Mouse (Mus musculus): ENCODE measurements around the gene Ppp4r3b. TPM values are rescaled to one million over a fixed set of nuclear protein-coding genes. Genes with fewer than 3 reads are reported as not detected.

Ppp4r3b gene
- total RNA-seq, 1 experiment from 2014 or later = 87.6 TPM

DNA sequence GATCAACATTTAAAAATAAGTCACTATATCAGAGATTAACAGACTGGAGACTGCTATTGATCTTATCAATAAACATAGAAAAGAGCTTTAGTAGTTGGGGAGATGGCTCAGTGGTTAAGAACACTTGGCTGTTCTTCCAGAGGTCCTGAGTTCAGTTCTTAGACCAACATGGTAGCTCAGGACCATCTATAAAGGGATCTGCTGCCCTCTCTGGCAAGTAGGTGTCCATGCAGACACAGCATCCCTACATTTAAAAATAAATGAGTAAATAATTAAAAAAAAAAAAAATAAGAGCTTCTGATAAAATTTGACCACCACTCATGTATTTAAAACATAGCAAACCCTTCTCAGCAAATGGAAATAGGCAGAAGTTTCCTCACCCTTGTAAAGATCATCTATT, 65.4 kb downstream of the Ppp4r3b start:
- DNase-seq = no peak

DNA sequence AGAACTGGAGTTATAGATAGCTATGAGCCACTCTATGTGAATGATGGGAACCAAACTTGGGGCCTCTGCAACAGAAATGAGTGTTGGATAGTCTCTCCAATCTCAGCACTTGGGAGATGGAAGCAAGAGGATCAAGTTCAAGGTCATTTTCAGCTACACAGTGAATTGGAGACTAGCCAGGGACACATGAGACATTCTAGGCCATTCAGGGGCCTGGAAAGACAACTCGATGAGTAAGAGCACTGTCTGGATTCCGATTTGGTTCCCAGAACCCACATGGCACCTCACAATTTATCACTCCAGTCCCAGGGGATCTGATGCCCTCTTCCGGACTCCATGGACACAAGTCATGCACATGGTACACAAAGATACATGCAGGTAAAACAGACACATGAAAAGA, 65.9 kb downstream of the Ppp4r3b start:
- peak; percentile 36 for DNase-seq

DNA sequence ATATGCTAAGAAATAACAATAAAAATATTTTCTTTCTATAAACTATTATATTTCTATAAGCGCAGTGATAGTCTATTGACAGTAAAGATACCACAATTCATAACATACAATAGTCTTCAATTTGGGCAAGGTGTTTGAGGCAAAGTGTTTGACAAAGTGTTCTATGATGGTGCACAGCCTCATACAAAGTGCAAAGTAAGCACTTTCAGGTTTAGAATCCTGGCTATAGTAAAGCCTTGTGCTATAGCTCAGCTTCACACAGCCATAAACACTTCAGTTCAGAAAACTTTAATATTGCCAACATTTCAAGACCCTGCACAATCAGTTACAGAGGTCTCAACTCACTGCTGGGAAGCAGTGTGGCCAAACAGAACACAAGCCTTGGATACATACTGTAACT, 66.7 kb downstream of the Ppp4r3b start:
- no peak for DNase-seq

DNA sequence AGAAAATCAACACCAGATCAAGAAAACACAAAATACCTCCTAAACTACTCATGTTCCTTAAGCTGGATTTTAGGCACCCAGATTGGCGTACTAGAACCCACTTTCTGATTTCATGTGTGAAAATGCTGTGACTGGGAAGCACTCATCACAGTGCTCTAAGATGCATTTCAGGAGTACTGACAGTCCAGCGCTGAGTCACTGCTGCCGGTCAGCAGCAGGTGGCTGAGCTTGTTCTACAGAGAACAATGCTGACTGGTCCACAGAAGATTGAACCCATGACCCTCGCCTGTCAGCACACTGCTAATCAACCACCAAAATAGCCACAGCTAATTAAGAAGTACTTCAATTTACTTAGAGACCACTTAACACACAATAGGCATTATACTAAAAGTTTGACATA, 69.3 kb downstream of the Ppp4r3b start:
- DNase-seq = no peak

DNA sequence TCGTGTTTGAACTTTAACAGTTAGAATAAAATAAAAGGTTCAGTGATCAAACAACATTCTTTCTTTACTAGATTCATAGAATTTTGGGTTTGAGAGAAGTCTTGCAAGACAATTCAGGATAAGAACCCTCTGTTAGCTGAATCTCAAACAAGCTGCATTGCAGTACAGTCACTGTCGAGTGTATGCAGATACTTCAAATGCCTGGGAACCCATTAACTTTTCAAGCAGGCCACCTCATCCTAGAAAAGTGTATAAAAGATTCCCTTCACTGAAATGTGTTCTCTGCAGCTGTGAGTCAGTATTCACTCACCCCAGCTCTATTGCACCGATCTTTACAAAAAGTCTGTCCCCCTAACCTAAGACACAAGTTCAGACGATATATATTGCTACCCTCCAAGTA, 73.3 kb downstream of the Ppp4r3b start:
- no peak for DNase-seq

DNA sequence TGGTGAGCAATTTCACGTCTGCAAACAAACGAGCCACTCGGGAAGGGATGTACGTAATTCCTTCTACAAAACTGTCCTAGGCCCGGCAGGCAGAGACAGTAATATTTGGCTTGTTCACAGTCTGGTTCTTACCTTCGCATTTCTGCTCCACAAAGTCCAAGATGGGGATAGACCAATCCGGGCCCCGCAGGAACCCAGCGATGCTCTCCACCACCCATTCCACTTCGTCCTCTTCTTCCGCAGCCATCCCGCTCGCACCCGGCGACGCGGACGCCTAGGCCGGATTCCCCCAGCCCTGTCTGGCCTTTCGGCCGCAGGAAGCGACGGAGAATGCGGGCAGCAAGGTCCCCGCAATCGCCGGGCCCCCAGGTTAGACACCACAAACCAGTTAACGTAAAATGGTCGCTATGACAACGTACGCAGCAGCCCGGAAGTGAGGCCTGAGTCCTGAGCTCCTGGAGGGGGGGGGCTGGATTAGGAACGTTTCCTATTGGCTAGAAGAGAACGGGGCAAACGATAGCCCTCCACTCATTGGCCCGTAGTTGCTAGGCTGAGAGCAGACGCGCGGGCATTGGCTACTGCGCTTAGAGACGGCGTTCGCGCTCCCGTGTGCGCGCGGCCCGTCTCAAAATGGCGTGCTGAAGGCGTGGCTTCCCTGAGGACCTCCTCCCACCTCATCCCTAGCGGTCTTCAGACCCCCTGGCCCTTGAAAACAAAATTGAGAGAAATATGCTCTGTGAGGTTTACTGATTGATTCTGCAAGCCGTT, 74.4 kb downstream of the Ppp4r3b start, which contains the start of gene Cfap36:
TSS of gene Cfap36 (minus strand) at position 527 of the 768 bp plus-strand sequence.
- DNase-seq = peak; percentile 96

DNA sequence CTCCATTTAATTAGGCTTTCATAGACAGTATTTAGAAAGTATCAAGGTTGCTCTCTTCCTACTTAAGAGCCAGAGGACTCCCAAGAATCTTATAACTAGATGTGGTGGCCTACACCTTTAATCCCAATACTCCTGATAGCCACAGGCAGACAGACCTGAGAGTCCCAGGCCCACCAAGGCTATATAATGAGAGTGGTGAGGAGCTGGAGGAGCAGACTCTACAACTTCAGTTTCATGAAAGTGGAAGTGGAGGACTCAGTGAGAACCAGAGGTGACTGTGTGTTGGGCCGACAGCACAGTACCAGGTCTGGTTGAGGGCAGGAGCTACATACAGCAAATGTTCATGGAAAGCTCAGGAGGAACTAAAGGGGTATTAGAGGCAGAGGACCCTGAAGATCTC, 75.0 kb downstream of the Ppp4r3b start:
- no peak for DNase-seq

DNA sequence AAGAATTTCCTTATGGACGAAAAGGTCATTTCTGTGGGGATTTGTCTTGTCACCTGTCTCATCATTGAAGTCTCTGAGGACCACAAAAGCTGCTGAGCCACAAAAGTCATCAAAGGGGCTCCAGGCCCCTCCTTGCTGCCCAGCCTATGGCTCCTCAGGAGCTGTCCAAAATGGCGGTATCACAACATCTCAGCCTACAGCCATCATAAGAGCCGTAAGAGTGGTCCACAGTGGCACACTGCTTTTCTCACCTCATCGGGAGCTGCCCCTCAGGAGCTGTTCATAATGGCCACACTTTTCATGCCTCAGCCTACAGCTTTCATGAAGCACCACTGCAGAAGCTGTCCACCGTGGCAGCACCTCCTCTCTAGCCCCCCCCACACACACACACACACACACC, 75.7 kb downstream of the Ppp4r3b start:
- DNase-seq = no peak

DNA sequence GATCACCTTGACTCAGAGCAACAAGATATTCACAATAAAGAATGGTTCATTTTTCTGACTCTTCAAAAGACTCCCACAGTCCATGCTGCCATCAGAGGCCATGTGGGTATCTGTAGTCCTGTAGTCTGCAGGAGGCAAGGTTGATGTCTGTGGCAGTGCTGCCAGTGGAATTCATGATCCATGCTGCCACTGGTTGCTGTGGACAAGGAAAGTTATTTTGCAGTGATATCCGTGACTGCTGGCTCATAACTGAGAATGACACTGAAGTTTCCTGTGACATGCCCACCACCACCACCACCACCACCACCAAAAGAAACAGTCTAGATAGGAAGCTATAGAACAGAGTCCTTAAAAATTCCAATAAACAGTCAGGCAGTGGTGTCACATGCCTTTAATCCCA, 82.0 kb downstream of the Ppp4r3b start:
- no peak for DNase-seq

DNA sequence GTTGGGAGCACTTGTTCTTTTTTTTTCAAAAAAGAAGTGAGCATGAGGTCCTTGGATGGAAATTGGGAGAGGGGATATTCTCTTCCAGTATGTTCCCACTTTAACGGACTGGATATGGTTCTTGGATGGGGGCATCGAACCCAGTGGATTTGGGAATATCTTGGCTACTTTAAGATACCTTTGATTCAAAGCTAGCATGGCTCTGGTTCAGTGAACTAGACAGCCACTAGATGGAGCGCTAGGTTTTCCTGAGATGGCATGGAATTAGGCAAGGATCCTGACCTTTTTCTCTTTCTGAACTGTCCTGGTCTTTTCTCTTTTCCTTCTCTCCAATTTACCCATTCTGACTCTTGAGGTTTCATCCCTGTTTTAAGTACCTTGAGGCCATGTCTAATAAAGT, 95.1 kb downstream of the Ppp4r3b start:
- DNase-seq = peak; percentile 68

Other genes with a start within 250 kb of the Ppp4r3b start
- 51.8 and 60.5 TPM in 2 replicates for gene Pnpt1, start 42.1 kb upstream of the Ppp4r3b start, total RNA-seq (2021)
- 47.5 and 47.9 TPM in 2 replicates for gene Cfap36, start 74.5 kb downstream of the Ppp4r3b start, total RNA-seq (2021)
- gene Ccdc88a, start 200.8 kb downstream of the Ppp4r3b start, total RNA-seq (2021) = 19.9 and 24.4 TPM in 2 replicates